Mouse (Mus musculus) forebrain, embryonic 10.5 days (tissue): ENCODE data around the gene Armc2. TPM values are rescaled to one million over a fixed set of nuclear protein-coding genes. Genes with fewer than 3 reads are reported as not detected.

Source experiments
- DNase-seq: peaks from one replicate; pipeline ENCODE4 v3.0.0-alpha.2; 2017; ENCODE audit warnings: low spot score; ENCODE audit errors: extremely low spot score
- H3K27ac ChIP-seq: fragments of 300-500 bp; sonication (generic); 2 replicates; pipeline ENCODE4 v1.5.1; 2016; ENCODE audit warnings: mild to moderate bottlenecking
- H3K27me3 ChIP-seq: fragments of 300-500 bp; sonication (generic); 2 replicates; pipeline ENCODE4 v1.6.1; 2016; ENCODE audit warnings: mild to moderate bottlenecking; ENCODE audit not compliant: poor library complexity, severe bottlenecking
- H3K36me3 ChIP-seq: fragments of 300-500 bp; sonication (generic); replicated peaks from 2 replicates; pipeline ENCODE4 v1.6.1; 2016; ENCODE audit warnings: mild to moderate bottlenecking, moderate library complexity
- H3K4me1 ChIP-seq: fragments of 300-500 bp; sonication (generic); 2 replicates; pipeline ENCODE4 v1.6.1; 2016
- H3K4me3 ChIP-seq: fragments of 300-500 bp; sonication (generic); 2 replicates; pipeline ENCODE4 v1.5.1; 2016; ENCODE audit warnings: mild to moderate bottlenecking, moderate library complexity
- H3K9me3 ChIP-seq: fragments of 300-500 bp; sonication (generic); 2 replicates; pipeline ENCODE4 v1.6.1; 2016; ENCODE audit warnings: mild to moderate bottlenecking, moderate library complexity
- WGBS: fragments of 180-500 bp; shearing (Covaris S2); methylation state at CpG from one replicate; pipeline ENCODE4 v1.1.7; 2016; 5-methylcytosine and 5-hydroxymethylcytosine counted together
- polyA plus RNA-seq: library from polyadenylated mRNA; unstranded; fragments of >200 nt; fragmentation: Nextera tagmentation; extraction: Ambion mirVana; gene quantifications from 2 replicates; pipeline ENCODE4 v1.2.1, GENCODE M21; 2016

Armc2 gene
- polyA plus RNA-seq, 1 experiment from 2014 or later: 3.0 TPM

DNA sequence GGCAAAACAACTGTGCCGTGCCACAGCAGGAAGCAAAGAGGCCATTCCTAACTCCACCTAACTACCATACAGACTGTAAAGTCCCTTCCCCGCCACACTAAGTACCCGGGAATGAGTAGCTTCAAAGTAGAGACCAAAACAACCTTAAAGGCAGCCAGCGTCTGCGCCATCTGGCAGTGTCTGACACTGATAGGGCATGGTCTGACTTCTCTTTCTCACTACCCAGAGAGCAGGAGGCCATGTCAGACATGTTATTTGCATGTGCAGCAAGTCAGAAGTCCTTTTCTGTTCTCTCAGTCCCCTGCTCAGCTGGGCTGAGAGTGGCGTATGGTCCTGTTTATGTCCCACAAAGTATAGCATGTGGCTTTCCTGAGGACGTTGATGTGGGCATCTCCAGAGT lies 23.8 kb upstream of the Armc2 start:
- Histone ChIP-seq H3K4me1 (peaks cover 25% of the 10 kb centered on the region), H3K36me3 (no peaks in the 10 kb centered on the region), H3K27me3 (no peaks in the 10 kb centered on the region), H3K27ac (no peak overlapping the region), H3K4me3 (no peak overlapping the region), H3K9me3 (no peaks in the 10 kb centered on the region)
- WGBS: 78% methylated on average over 7 of the region's 7 CpGs
- DNase-seq: no peak

GRCm38 (mm10) chr10:42038571-42038970 lies 20.3 kb upstream of the Armc2 start:
- no peak overlapping the region for H3K4me3 ChIP-seq
- H3K4me1 ChIP-seq: peaks cover 34% of the 10 kb centered on the region
- DNase-seq: no peak
- no peaks in the 10 kb centered on the region for H3K36me3 ChIP-seq
- no peaks in the 10 kb centered on the region for H3K9me3 ChIP-seq
- H3K27ac ChIP-seq: no peak overlapping the region
- 0 out of 2 replicates have a peak, but pooled peaks cover 4% of the 10 kb centered on the region for H3K27me3 ChIP-seq
- WGBS: 56% methylated on average over 10 of the region's 10 CpGs

GRCm38 (mm10) chr10:42037301-42037870 lies 19.1 kb upstream of the Armc2 start:
- Histone ChIP-seq H3K9me3 (no peaks in the 10 kb centered on the region), H3K27ac (no peak overlapping the region), H3K4me3 (no peak overlapping the region), H3K36me3 (no peaks in the 10 kb centered on the region), H3K27me3 (peaks cover 14% of the 10 kb centered on the region), H3K4me1 (peaks cover 24% of the 10 kb centered on the region)
- 57% methylated on average over 7 of the region's 7 CpGs for whole genome bisulfite sequencing
- DNase-seq: no peak

- 72% methylated on average over 4 of the region's 4 CpGs for WGBS
- Histone ChIP-seq H3K27ac (no peak overlapping the region), H3K4me1 (peaks cover 19% of the 10 kb centered on the region), H3K9me3 (no peaks in the 10 kb centered on the region), H3K4me3 (no peak overlapping the region), H3K36me3 (no peaks in the 10 kb centered on the region), H3K27me3 (peaks cover 14% of the 10 kb centered on the region)
- no peak for DNase-seq
Measured at GRCm38 (mm10) chr10:42036846-42037245, 18.6 kb upstream of the Armc2 start.

DNA sequence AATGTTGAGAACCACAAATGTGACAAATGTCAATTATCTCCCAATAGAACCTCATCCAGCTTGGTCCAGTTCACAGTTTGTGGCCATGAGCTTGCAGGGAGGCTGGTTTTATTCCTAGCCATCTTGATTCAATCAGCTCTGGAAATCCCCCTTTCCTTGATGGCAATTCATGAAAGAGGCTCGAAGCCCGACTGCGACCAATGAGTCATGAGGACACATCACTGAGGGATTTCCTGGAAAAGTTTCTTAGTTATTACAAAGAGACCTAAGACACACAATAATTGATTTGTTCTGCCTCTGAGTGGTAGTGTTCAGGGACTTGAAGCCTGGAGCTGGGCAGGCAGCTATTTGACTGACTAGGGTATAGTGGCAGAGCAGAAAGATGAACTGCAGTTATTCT lies 15.3 kb upstream of the Armc2 start:
- no peaks in the 10 kb centered on the region for H3K9me3 ChIP-seq
- no peak overlapping the region for H3K4me3 ChIP-seq
- 75% methylated on average over 3 of the region's 3 CpGs for WGBS
- no peaks in the 10 kb centered on the region for H3K36me3 ChIP-seq
- peaks cover 22% of the 10 kb centered on the region for H3K4me1 ChIP-seq
- no peak overlapping the region for H3K27ac ChIP-seq
- no peak for DNase-seq
- peaks cover 17% of the 10 kb centered on the region for H3K27me3 ChIP-seq

GRCm38 (mm10) chr10:42031021-42031420 lies 12.8 kb upstream of the Armc2 start:
- H3K36me3 ChIP-seq: no peaks in the 10 kb centered on the region
- WGBS: 24% methylated on average over 16 of the region's 16 CpGs
- peaks cover 11% of the 10 kb centered on the region for H3K4me1 ChIP-seq
- DNase-seq: peak; percentile 76
- peak overlapping the region; percentile 32 for H3K4me3 ChIP-seq
- H3K27me3 ChIP-seq: peaks cover 17% of the 10 kb centered on the region
- H3K9me3 ChIP-seq: no peaks in the 10 kb centered on the region
- peak overlapping the region; percentile 75 for H3K27ac ChIP-seq

DNA sequence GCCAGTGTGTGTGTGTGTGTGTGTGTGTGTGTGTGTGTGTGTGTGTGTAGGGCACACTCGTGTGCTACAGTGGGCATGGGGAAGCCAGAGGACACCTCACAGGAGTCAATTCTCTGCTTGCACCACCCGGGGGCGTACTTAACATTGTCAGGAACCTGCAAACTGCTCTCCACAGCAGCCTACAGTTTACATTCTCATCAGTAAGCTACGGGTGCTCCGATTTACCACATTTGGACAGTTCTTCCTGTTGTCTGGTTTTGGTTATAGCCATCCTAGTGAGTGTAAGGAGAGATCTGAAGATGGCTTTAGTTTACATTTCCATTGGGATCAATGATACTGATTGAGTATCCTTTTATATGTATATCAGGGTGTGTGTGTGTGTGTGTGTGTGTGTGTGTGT lies 11.3 kb upstream of the Armc2 start:
- H3K27ac ChIP-seq: no peak overlapping the region
- H3K36me3 ChIP-seq: no peaks in the 10 kb centered on the region
- H3K4me3 ChIP-seq: no peak overlapping the region
- H3K4me1 ChIP-seq: peaks cover 7% of the 10 kb centered on the region
- WGBS: 77% methylated on average over 5 of the region's 5 CpGs
- H3K27me3 ChIP-seq: peaks cover 17% of the 10 kb centered on the region
- DNase-seq: no peak
- H3K9me3 ChIP-seq: no peaks in the 10 kb centered on the region

- Histone ChIP-seq H3K4me1 (peaks cover 7% of the 10 kb centered on the region), H3K27ac (no peak overlapping the region), H3K36me3 (no peaks in the 10 kb centered on the region), H3K27me3 (0 out of 2 replicates have a peak, but pooled peaks cover 3% of the 10 kb centered on the region), H3K4me3 (no peak overlapping the region), H3K9me3 (no peaks in the 10 kb centered on the region)
- no peak for DNase-seq
- WGBS: 92% methylated on average over 11 of the region's 11 CpGs
Measured at GRCm38 (mm10) chr10:42027337-42027736, 9.1 kb upstream of the Armc2 start.

GRCm38 (mm10) chr10:42024406-42024805 lies 6.2 kb upstream of the Armc2 start:
- Histone ChIP-seq H3K4me3 (no peak overlapping the region), H3K4me1 (no peaks in the 10 kb centered on the region), H3K9me3 (no peaks in the 10 kb centered on the region), H3K27ac (no peak overlapping the region), H3K27me3 (peaks cover 7% of the 10 kb centered on the region), H3K36me3 (no peaks in the 10 kb centered on the region)
- DNase-seq: no peak
- WGBS: 74% methylated on average over 6 of the region's 6 CpGs

DNA sequence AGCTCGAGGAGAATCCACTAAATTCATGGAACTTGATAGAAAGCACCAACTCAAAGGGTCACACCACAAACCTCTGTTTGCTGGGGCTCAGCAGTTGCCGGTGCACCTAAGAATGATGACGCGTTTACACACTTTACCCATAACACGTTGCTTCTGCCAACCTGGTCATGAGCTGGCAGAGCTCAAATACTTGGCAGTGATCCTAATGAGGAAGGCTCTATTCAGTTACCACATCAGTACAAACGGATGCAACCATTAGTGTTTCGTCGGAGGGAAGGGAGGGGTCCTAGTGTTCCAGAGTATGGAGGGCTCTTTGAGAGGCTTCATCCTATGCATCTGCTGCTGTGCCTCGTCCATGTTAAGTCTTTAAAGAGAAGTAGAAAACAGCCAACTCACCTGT lies 3.3 kb upstream of the Armc2 start:
- Histone ChIP-seq H3K27me3 (peaks cover 30% of the 10 kb centered on the region), H3K27ac (no peak overlapping the region), H3K4me3 (no peak overlapping the region), H3K4me1 (peaks cover 12% of the 10 kb centered on the region), H3K36me3 (no peaks in the 10 kb centered on the region), H3K9me3 (no peaks in the 10 kb centered on the region)
- DNase-seq: no peak
- 86% methylated on average over 9 of the region's 9 CpGs for WGBS

DNA sequence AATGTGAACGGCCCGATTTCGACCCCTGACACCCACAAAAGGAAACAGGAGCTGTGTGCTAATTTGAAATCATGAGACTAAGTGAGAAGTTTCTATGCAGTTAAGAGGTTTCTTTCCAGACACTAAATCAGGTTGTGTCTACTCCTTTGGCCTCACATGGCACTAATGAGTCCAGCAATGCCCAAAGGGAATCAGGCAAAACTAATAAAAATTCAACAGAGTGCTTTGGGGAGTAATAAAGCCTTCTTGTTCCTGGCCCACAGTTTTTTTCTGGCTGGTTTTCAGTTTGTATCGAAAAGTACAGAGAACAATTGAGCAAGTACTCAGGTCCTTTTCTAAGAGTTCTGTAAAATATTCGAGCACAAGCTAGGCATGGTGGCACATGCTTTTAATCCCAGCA lies 4.2 kb downstream of the Armc2 start:
- no peak for DNase-seq
- WGBS: 83% methylated on average over 5 of the region's 5 CpGs

DNA sequence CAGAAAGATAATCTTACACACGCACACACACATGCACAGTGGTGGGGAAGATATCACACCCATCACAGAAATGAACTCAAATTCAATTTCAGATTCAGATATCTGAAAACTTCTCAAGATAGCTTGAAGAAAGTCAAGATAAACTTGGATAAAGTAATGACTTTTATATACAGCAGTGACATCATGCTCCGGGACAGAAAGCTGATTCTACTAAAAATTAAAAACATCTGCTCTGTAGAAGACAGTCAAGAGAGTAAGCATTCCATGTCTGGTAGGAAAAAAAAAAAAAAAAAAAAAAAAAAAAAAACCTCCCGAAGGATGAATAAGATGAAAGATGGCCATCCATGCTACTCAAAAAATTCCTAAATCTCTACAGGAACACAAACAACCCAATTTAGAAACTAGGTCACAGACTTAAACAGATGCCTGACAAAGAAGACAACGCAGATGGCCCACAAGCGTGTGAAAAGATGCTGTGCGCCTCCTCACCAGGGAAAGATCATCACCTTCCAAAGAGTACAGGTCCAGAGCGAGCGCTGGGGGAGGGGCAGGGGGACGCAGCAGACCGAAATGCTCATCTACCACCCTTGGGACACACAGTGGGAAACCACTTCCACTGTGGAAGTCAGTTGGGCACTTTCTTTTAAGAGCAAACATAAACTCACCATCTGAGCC lies 7.3 kb downstream of the Armc2 start:
- Histone ChIP-seq H3K27ac (no peak overlapping the region), H3K4me1 (no peaks in the 10 kb centered on the region), H3K27me3 (peaks cover 7% of the 10 kb centered on the region), H3K9me3 (no peaks in the 10 kb centered on the region), H3K4me3 (no peak overlapping the region), H3K36me3 (no peaks in the 10 kb centered on the region)
- 92% methylated on average over 10 of the region's 10 CpGs for WGBS
- no peak for DNase-seq

More for the DNA sequence above, 4.2 kb downstream of the Armc2 start:
- Histone ChIP-seq H3K4me3 (no peak overlapping the region), H3K27ac (no peak overlapping the region), H3K4me1 (peaks cover 12% of the 10 kb centered on the region), H3K9me3 (no peaks in the 10 kb centered on the region), H3K36me3 (no peaks in the 10 kb centered on the region), H3K27me3 (peaks cover 32% of the 10 kb centered on the region)

DNA sequence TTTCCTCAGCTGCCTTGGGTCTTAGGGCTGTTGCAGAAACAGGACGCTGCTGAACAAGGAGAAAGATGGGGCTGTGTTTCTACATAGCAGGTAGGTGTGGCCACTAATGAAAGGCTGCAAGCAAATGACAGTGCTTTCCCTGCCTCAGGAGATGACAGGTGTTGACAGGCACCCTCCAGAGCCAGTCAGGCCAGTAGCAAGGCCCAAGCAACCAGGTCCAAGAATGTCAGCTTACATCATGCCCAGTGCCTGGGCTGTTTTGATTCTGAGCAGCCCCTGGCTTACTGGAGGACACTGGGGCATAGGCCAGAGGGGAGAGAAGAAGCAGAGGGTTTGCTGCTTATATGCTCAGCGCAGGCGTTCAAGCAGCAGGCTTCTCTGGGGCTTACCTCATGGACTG lies 13.0 kb downstream of the Armc2 start:
- Histone ChIP-seq H3K9me3 (no peaks in the 10 kb centered on the region), H3K27me3 (no peaks in the 10 kb centered on the region), H3K4me1 (no peaks in the 10 kb centered on the region), H3K4me3 (no peak overlapping the region), H3K36me3 (no peaks in the 10 kb centered on the region), H3K27ac (no peak overlapping the region)
- WGBS: 74% methylated on average over 3 of the region's 3 CpGs
- DNase-seq: no peak
